Mouse (Mus musculus) lung, postnatal 25 days (tissue): ENCODE data around the gene Edem1.
"Not testable (repeated sequence)": the region's sequence is repeated elsewhere in the genome, so short reads cannot be mapped to it uniquely, and the experiment has no call there.

Source experiments
- DNase-seq: peaks from one replicate; pipeline ENCODE4 v3.0.0; 2022; ENCODE audit warnings: low spot score

Edem1 gene

DNA sequence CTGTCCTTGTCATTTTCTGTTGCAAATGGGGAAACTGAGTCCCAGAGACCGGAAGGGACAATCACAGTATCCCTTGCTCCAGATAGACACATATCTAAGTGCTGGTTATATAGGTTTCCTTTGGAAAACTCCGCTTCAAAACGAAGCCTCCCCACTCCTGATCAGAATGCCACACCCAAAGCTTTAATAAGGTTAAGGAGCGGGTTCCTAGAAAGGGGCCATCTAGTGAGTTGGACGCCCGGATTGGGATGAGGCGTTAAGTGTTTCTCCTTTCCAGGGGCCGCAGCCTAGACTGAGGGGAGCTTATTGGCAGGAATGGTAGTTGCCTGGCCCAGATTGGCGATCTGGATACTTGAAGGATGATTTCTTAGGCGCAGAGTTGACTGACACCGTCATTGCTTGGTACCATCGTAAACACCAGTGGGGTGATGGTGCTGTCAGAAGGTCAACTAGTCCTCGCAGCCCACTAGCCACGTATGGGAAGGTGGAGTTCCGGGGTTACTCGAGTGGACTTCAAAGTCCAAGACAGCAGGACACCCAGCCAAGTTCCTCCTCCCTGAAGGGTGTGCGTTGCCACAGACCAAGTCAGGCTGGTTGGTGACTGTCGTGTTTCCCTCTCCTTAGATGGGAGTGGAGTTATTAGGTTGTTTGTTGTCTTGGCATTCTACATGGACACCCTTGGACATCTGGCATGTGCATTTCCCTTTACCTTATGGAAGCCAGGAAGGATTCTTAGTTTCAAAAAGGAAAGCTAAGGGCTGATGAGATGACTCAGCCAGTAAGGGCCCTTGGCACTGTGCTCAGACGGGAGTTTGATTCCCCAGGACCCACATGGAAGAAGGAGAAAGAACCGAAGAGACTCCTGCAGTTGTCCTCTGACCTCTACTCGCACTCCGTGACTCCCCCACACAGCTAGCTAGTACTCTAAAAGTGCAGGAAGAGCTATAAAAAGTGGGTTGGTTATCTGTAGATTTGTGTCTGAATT is 1.2 kb downstream of the Edem1 start:
- DNase-seq = peak; percentile 63

DNA sequence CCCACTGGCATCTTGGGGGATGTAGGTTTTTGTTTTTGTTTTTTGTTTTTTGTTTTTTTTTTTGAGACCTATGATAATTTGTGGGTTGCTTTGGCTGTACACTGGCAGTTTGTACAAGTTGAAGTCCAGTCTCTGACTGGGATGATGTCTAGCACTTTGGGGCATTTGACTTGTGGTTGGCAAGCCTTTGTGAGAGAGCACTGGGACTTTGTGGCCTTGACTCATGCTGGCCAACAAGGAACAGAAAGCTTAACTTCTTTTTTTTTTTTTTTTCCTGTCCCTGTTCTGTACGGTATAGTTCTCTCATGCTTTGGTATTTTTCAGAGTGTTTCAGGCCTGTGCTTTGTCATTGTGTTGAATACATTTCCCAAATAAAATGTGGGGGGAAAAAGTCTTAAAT is 3.7 kb downstream of the Edem1 start:
- no peak for DNase-seq

DNA sequence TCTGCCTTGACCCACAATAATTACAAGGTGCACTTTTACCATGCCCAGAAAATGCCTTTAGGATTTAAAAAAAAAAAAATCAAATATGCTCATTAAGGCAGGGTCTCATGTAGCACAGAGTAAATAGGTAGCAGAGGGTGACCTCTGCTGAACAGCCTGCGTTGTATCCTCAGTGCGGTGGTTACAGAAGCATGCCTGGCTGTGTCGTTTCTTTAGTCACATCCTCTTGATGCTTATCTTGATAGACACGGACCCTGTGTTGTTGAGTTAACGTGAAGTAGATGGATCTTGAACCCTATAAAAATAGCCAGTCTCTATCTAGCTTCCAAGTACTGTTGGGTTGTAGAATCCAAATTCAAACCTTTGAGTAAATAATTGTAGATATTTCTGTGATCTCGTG is 4.5 kb downstream of the Edem1 start:
- DNase-seq = no peak

DNA sequence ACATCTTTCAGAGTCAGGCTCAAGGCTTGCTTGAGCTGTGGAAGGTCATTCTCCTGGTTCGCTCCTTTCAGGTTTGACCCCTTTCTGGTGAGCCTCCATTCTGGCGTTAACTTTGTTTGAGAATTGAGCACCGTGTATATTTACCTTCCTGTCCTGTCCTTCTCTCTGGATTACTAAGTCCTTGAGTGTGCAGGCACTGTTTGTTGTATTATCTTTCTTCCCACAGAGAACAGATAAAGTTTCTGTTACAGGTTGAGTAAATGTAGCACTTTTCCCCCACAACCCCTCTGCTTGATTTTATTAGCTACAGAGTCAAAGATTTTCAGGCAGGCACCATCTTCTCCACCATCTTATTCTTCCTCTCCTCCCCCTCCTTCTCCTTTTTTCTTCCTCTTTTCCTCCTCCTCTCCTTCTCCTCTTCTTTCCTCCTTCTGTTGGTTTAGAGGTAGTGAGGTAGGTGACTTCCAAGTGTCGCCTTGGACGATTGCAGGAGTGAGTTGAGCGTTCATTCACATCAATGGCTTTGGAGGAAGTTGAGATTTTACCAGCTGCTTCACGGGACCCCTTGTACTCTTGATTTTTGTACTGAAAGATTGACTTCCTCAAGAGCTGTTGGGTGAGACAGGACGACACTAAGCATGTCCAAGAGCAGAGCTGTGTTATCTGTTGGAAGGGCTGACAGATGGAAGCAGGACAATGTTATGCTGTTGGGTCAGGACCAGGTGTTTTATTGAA is 5.7 kb downstream of the Edem1 start:
- DNase-seq = no peak

DNA sequence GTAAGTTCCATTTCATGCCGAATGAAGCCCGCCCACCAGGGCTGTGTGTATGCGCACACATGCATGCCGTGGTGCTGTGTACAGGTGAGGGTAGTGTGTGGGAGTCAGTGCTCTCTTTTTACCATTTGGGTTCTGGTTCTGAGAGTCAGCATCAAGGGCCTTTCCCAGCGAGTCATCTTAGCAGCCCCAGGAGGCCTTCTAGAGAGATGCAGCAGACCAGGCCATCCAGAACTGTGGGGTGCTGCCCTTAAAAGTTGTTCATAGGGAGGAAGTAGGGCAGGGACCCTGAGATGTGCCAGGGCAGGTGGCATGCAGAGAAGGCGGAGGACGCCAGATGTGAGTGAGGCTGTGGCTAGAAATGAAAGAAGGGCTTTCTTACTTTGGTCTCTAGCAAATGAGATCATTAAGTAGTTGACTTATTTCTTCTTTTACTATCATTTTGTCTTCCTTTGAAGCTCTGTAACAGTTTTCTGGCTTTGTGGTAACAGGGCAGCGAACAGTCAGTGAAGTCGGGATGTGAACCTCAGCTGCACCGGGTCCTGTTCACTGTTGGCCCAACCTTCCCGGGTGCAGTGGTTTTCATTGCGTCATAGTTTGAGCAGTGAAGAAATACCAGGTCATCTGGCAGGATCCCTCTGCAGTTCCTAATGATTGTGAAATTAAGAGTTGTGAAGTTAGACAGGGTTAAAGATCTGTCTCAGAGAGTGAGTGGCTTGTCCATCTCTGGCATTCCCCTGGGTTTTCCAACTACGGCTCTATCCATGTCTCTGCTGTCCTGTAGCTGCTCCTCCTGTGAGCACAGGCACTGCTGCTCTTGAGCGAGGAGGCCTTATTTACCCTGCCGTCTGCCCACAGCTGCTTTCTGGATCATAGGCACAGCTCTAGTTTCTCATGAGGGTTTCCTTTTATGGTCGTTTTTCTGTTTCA is 7.6 kb downstream of the Edem1 start:
- DNase-seq = peak; percentile 78

DNA sequence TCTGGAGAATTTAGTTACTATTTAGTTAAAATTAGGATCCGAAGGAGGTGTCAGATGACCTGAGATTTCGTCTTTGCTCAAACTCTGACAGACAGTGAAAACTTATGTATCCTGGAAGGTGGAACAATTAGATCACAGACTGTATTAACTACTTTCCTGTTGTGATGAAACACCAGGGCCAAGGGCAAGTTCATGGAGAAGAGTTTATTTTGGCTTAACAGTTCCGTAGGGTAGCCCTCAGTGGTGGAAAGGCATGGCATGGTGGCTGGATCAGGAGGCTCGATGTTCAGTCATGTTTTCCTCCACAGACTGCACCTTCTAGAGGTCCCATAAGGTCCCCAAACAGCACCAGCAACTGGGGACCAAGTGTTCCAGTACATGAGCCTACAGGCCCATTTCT is 8.6 kb downstream of the Edem1 start:
- no peak for DNase-seq

DNA sequence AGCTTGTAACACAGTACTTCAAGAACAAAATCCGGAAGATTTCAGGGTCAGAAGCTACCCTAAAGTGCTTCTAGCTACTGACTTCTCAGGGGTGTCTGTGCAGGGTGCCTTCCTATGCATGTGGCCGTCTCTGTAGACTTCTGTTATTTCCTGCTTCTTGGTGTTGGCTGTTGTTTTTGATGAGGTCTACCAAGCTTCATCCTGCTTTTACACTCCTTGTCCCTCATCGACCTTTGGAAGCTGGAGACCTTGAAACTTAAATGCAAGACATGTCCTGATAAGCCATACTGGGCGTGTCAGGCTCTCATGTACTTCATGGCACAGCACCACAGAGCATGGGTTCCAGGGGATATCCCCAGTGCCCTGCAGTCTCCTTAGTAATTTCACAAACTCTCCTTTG is 9.5 kb downstream of the Edem1 start:
- no peak for DNase-seq

DNA sequence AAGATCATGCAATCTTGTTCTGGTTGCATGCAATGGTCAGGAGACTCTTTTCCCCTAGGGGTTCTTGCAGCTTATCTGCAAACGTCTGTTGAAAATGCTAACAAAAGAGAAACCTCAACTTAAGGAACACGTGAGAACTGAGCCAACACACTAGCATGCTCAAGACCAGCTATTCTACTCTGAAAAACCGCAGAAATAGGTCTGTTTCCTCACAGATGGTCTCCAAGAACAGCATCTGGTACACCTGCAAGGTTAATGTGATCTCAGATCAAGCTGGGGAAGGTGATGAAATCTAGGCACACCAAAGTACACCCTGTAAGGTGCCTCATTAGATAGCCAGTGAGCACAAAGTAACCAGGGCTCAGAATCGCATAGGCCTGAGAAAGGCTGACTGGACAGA is 11.0 kb downstream of the Edem1 start:
- no peak for DNase-seq

DNA sequence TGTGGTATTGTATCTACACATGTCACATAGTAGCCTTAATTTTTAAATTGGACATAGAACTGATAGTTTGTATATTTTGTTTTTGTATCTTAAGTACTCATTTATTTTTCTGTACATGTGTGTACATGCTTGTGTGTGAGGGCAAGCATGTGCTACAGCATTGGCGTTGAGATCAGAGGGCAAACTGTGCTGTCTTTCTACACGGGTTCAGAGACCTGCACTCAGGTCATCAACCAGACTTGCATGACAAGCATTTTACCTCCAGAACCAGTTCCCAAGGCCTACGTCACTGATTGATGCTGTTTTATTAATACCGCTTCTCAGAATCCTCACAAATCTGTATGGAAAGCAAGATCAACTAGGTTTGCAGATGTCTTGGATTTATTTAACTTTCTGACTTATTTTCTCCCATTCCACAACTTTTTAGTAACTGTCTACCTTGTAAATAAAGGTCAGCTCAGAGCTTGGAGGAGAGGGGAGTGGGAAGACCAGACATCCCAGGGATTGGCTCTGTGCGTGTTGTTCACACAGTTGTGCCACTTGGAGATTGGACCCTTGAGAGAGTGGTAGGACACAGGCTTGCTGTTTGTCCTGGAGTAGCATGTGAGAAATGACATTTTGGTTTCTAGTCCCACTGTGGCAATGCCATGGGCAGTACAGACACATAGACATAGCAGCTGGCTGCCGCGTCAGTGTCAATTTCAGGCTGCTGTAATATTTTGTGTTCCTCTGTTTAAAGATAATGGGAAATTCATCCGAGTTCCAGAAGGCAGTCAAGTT is 12.6 kb downstream of the Edem1 start:
- DNase-seq = no peak

DNA sequence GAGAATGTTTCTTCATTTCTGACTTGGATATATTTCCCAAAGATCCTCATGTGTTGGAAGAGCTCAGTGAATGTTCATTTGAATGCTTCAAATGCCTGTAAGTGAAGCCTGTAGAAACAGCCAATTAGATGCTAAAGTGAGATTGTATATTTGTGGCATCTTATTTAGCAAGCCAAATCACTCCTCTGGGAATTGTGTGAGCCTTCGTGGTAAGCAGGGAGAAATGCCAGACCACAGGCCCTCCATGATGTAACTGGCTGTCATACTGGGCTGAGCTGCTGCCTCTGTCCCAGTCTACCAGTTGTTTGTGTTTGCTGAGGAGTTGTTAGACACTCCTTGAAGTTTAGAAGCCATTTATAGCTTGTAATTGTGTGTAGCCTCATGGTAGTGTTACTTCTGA is 15.2 kb downstream of the Edem1 start:
- DNase-seq = no peak

DNA sequence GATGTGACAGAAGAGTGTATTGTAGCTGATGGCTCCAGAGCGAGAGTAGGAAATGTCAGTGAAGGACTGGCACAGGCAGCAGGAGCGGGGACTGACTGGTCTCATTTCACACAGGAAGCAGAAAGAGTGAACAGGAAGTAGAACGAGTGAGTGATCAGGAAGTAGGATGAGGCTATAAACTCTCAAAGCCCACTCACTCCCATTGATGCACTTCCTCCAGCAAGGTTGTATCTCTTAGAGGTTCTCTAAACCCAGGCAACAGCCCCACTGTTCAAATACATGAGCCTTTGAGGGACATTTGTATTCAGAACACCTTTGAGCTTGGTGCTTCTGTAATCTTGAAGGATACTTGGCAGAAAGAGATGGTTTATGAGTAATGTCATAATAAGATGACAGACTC is 15.7 kb downstream of the Edem1 start:
- DNase-seq = no peak

DNA sequence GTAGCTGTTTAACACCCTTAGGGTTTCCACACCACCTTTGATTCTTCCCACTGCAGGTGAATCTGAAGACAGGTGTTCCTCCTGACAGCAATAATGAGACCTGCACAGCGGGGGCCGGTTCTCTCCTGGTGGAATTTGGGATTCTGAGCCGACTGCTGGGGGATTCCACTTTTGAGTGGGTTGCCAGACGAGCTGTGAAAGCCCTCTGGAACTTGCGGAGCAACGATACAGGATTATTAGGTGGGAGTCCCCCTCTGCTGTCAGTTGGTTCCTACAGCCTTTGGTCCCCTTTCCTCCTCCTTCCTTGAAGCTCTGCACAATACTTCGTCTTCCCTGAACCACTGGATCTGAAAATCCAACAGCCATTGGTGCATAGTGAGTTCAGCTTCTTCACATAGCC is 16.3 kb downstream of the Edem1 start:
- no peak for DNase-seq

DNA sequence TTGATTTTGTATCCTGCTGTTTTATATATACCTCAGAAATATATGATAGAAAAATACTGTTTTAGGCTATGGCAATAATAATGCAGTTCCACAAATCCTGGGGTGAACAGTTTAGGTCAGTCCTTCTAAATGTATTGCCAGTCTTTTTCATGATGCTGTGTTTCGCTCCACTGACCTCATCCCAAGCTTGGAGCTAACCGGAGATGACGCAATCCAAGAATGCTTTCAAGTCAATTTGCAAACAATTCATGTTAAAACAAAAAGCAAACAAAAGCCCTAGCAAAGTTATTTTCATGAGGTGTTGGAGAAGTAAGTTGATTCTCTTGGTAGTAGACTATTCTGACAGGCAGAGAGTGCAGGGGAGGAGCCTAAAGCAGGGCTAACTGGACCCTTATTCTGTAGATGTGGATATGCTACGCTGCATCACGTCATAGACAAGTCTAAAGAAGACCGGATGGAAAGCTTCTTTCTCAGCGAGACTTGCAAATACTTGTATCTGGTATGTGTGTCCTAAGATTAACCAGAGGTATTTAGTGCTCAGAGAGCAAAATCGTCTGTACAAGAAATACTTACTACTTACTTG is 23.7 kb downstream of the Edem1 start:
- DNase-seq = no peak

DNA sequence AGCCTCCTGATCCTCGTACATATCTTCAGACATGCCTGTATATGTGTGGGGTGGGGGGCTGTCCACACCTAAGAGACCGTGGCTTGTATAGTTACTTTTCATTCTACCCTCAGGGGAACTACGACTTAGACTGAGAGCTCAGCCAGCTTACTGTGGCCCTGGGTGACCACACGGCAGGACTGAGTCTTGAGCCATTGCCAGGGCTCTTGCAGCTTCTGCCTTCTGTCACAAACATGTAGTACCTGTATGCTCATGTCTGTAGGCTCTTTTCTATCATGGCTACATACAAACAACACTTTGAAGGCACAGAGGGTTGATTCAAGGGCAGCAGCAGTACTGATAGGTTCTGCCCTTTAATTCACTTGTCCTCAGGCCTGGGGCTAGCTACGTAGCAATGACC is 24.5 kb downstream of the Edem1 start:
- no peak for DNase-seq

DNA sequence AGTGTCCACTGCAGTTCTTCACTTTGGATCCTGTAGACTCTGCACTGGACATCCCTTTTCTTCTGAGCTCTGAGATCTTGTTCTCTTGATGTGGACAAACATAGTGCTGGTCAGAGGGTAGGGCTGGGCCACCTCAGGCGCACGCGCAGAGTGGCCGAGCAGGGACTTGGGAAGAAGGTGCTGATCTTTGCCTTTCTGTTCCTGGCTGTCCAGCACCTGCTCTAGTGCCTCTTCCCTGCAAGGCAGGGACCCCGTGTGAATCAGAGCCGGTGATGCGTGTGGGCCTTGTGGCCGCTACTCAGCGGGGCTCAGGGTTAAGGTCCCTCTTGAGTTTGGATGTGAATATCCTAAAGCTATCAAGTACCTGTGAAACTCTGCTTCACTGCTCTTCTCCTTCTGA is 30.1 kb downstream of the Edem1 start:
- DNase-seq = no peak

DNA sequence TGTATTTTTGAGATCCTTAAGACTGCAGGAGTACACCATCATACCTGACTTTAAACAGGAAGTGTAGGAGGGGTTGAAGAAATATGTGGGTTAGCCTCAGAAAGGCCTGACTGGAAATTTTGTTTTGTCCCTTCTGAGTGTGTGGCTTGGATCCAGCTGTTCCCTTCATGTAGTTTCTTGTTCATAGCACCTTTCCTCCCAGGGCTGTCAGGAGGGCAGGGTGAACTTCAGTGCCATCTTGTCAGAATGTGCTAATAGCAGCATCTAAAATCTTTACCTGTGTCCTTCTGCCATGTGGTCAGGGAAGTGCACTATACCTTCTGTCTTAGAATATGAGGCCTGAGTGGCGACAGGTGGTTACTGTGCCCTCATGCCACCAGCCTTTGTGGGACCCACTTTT is 32.8 kb downstream of the Edem1 start:
- DNase-seq = no peak

DNA sequence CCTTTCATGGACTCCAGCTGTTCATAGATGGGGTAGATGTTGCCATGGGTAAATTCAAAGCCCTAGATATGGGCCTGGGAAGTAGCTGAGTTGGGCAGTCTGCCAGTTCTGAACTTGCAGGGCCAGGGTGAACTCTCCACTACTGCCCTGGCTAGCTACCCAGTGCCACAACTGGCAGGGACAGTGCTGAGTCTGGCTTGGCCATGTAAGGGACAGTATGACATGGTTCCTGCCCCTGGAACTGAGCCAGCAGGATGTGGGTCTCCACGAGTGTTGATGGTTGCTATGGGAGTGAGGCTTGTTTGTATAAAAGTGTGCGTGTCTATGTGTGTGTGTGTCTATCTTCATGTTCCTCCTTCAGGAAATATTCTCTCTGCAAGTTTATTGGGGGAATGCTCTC is 34.1 kb downstream of the Edem1 start:
- DNase-seq = no peak

DNA sequence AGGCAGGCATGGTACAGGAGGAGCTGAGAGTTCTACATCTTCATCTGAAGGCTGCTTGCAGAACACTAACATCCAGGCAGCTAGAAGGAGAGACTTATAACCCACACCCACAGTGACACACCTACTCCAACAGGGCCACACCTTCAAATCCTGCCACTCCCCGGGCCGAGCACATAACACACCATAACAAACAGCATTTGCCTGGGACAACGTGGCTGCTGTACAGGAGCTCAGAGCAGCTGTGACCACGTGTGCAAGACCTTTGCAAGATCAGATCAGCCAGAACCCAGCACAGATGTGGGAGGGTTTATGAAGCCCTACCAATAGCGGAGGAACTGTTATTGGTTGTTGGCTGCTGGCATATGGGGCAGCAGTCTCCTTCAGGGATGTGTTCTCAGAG is 37.9 kb downstream of the Edem1 start:
- no peak for DNase-seq

DNA sequence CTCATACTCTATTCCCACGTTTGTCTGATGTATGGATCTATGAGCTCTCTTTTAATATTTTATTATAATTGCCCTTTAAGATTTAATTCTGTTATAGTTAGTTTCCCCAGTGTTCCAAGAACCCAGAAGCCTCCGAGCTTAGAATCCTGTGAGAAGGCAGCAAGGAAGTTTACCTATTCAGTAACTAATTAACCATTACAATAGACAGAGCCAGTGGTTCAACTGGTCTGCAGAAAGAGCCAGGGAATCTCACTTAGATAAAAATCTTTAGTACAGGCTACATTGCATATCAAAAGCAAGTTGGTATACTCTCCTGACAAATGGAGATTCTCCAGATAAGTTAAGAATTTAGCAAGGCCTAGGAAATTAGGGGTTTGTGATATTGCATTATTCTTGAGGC is 40.6 kb downstream of the Edem1 start:
- DNase-seq = not testable (repeated sequence)

DNA sequence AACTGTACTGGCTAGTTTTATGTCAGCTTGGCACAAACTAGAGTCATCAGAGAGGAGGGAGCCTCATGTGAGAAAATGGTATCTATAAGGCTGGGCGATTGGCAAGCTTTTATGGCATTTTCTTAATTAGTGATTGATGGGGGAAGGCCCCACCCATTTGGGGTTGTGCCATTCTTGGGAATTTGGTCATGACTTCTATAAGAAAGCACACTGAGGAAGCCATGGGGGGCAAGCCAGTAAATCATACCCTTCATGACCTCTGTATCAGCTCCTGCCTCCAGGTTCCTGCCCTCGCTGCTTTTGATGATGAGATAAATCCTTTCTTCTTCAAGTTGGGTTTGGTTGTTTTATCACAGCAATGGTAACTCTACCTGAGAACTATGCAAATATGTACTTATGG is 42.0 kb downstream of the Edem1 start:
- no peak for DNase-seq

DNA sequence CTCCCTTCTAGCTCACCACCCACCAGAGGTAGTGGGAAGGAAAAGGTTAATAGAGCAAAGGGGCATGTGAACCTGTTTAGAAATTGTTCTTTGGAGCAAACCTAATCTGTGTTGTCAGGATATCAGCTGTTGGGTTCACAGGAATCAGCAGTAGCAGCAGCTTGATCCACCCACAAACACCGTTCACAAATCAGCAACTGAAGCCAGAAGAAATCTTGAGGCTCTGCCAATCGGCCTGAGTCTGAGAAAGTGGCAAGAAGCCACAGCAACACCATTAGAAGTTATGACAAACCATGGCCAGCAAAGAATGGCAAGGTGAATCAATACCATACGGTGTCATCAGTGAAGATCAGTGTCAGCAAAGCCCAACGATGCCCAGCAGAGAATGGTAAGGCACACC is 42.8 kb downstream of the Edem1 start:
- DNase-seq = no peak
